Mouse (Mus musculus): ENCODE results near the gene Stx8. TPM values are rescaled to one million over a fixed set of nuclear protein-coding genes. Genes with fewer than 3 reads are reported as not detected.

Gene Stx8
- total and polyA plus RNA-seq, 2 experiments from 2014 or later: 13.2 to 63.6 TPM

GRCm38 (mm10) chr11:68135350-68135749, 169.4 kb downstream of the Stx8 start:
- Histone ChIP-seq H3K4me2 (ENCODE audit: low read depth, low read length, poor library complexity, severe bottlenecking) (no peak overlapping the region), H3K9me3 (ENCODE audit: low read length) (no peaks in the 10 kb centered on the region), H3K9ac (replicated peaks; ENCODE audit: low read length, poor library complexity, severe bottlenecking) (no peak overlapping the region), H3K27me3 (ENCODE audit: insufficient read depth, low read length) (no peaks in the 10 kb centered on the region), H3K4me1 (ENCODE audit: insufficient read depth, low read length) (no peaks in the 10 kb centered on the region), H3K27ac (ENCODE audit: low read depth, low read length) (no peak overlapping the region), H3K4me3 (ENCODE audit: low read depth, low read length) (no peak overlapping the region), H3K36me3 (ENCODE audit: insufficient read depth, low read length) (no peaks in the 10 kb centered on the region)
- no peak for TF ChIP-seq CTCF (IDR thresholded peaks at IDR 0.05)
- 68% methylated on average over 9 of the region's 9 CpGs for WGBS
- no peak for ATAC-seq (ENCODE audit: low FRiP score)
- no peak for DNase-seq (ENCODE audit: low spot score)

- ATAC-seq (ENCODE audit: low FRiP score): no peak
- H3K4me2 ChIP-seq (ENCODE audit: low read depth, low read length, poor library complexity, severe bottlenecking): no peak overlapping the region
- H3K9ac ChIP-seq (replicated peaks; ENCODE audit: low read length, poor library complexity, severe bottlenecking): no peak overlapping the region
- 88% methylated on average over 8 of the region's 8 CpGs for WGBS
- DNase-seq (ENCODE audit: low spot score): no peak
- no peak overlapping the region for H3K27ac ChIP-seq (ENCODE audit: low read depth, low read length)
- no peaks in the 10 kb centered on the region for H3K9me3 ChIP-seq (ENCODE audit: low read length)
- H3K27me3 ChIP-seq (ENCODE audit: insufficient read depth, low read length): no peaks in the 10 kb centered on the region
- no peaks in the 10 kb centered on the region for H3K4me1 ChIP-seq (ENCODE audit: insufficient read depth, low read length)
- no peak overlapping the region for H3K4me3 ChIP-seq (ENCODE audit: low read depth, low read length)
- no peaks in the 10 kb centered on the region for H3K36me3 ChIP-seq (ENCODE audit: insufficient read depth, low read length)
- no peak for TF ChIP-seq CTCF (IDR thresholded peaks at IDR 0.05)
These were observed 170.7 kb downstream of the Stx8 start for GRCm38 (mm10) chr11:68136687-68137086.

DNA sequence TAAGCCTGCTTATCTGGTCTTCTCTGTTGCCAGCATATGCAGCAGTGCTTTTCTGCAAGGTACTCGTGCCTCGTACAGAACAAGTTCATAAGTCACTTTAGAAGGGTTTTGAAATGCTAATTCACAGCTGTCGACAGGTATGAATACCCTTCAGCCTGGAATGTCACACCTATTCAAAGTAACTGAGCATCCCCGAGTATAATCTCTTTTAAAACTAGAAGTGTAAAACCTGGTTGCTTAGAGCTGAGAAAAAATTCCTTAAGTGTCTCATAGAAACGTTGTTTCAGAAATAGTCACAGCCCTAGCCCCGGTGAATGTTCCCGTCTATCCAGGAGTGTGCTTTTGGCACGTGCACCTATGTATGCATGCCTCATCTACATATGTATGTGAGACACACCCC, 176.3 kb downstream of the Stx8 start:
- Histone ChIP-seq H3K4me1 (ENCODE audit: insufficient read depth, low read length) (peaks cover 32% of the 10 kb centered on the region), H3K9me3 (ENCODE audit: low read length) (no peaks in the 10 kb centered on the region), H3K27ac (ENCODE audit: low read depth, low read length) (no peak overlapping the region), H3K4me3 (ENCODE audit: low read depth, low read length) (no peak overlapping the region), H3K4me2 (ENCODE audit: low read depth, low read length, poor library complexity, severe bottlenecking) (no peak overlapping the region), H3K27me3 (ENCODE audit: insufficient read depth, low read length) (no peaks in the 10 kb centered on the region), H3K36me3 (ENCODE audit: insufficient read depth, low read length) (no peaks in the 10 kb centered on the region), H3K9ac (replicated peaks; ENCODE audit: low read length, poor library complexity, severe bottlenecking) (no peak overlapping the region)
- ATAC-seq (ENCODE audit: low FRiP score) (no peak), DNase-seq (ENCODE audit: low spot score) (no peak)
- TF ChIP-seq CTCF (IDR thresholded peaks at IDR 0.05): no peak
- WGBS: 31% methylated on average over 8 of the region's 8 CpGs

DNA sequence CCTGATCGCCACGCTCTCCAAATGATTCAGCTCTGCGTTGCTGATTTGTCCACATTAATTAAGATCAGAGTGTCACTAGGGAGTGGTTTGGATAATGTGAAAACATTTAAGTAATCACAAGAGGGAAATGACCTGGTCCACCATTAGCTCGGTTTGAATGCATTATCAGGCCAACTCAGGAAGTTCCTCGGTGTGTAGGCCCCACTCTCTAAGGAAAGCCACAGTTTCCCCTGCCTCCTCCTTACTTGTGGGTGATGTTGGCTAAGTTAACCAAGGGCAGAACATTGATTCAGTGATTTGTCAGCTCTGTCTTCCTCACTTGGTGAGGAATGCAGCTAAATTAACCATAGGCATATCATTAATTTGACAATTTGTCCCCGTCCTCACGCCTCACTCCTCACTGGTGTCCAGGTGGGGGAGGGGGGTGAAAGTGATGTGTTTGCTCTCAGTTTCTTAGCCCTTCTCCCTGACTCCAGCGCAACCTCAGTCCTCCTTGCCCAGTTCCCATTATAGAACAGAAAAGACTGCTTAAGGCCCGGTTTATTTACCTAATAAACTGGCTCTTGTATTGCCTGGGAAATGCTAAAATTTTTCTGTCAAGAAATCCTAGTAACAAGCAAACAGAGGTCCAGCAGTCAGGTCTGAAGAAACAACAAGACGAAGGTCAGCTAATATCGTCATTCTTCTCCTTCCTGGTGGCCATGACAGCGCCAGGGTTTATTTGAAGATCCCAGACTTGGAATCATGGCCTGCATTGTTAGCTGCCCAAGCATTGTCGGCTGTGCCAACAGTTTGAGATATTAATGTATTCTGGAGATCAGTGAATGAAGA, 178.5 kb downstream of the Stx8 start:
- DNase-seq (ENCODE audit: low spot score): no peak
- ATAC-seq (ENCODE audit: low FRiP score): no peak
- 37% methylated on average over 13 of the region's 13 CpGs for WGBS
- H3K4me1 ChIP-seq (ENCODE audit: insufficient read depth, low read length): peaks cover 32% of the 10 kb centered on the region
- no peak overlapping the region for H3K4me3 ChIP-seq (ENCODE audit: low read depth, low read length)
- no peak overlapping the region for H3K9ac ChIP-seq (replicated peaks; ENCODE audit: low read length, poor library complexity, severe bottlenecking)
- TF ChIP-seq CTCF (IDR thresholded peaks at IDR 0.05): no peak
- no peaks in the 10 kb centered on the region for H3K36me3 ChIP-seq (ENCODE audit: insufficient read depth, low read length)
- no peaks in the 10 kb centered on the region for H3K27me3 ChIP-seq (ENCODE audit: insufficient read depth, low read length)
- no peak overlapping the region for H3K4me2 ChIP-seq (ENCODE audit: low read depth, low read length, poor library complexity, severe bottlenecking)
- H3K27ac ChIP-seq (ENCODE audit: low read depth, low read length): peak overlapping the region; percentile 62
- no peaks in the 10 kb centered on the region for H3K9me3 ChIP-seq (ENCODE audit: low read length)

DNA sequence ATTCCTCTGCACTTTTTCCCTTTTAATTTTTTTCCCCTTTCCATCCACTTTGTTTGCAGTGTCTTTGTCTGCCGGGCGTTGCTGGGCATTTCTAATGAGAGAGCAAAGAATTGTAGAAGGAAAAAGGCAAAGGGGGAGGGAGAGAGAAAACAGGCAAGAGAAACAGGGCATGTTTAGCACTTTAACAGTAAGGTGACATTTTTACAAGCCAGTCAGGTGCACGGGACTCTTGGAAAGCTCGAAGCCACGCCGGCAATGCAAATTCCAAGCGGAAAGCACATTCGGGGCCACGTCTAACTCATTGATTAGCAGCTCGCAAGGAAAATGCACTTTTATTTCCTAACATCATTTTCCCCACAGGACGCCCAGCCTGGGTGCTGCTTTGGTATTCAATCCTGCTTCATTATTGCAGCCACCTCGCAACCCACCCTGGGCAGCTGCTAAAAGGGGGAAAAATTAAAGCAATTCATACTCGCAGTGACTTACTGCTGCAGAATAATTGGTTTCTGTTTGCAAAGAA, 179.1 kb downstream of the Stx8 start:
- Histone ChIP-seq H3K4me2 (ENCODE audit: low read depth, low read length, poor library complexity, severe bottlenecking) (no peak overlapping the region), H3K9me3 (ENCODE audit: low read length) (no peaks in the 10 kb centered on the region), H3K36me3 (ENCODE audit: insufficient read depth, low read length) (no peaks in the 10 kb centered on the region), H3K4me1 (ENCODE audit: insufficient read depth, low read length) (peaks cover 32% of the 10 kb centered on the region), H3K4me3 (ENCODE audit: low read depth, low read length) (no peak overlapping the region), H3K27me3 (ENCODE audit: insufficient read depth, low read length) (no peaks in the 10 kb centered on the region), H3K9ac (replicated peaks; ENCODE audit: low read length, poor library complexity, severe bottlenecking) (0 out of 2 replicates have a peak overlapping the region, but pooled peaks have one; percentile 2), H3K27ac (ENCODE audit: low read depth, low read length) (peak overlapping the region; percentile 62)
- 13% methylated on average over 13 of the region's 13 CpGs for WGBS
- ATAC-seq (ENCODE audit: low FRiP score) (no peak), DNase-seq (ENCODE audit: low spot score) (peak; percentile 54)
- no peak for TF ChIP-seq CTCF (IDR thresholded peaks at IDR 0.05)
